Mouse (Mus musculus): ENCODE data around the gene Pls1.

Gene Pls1

DNA sequence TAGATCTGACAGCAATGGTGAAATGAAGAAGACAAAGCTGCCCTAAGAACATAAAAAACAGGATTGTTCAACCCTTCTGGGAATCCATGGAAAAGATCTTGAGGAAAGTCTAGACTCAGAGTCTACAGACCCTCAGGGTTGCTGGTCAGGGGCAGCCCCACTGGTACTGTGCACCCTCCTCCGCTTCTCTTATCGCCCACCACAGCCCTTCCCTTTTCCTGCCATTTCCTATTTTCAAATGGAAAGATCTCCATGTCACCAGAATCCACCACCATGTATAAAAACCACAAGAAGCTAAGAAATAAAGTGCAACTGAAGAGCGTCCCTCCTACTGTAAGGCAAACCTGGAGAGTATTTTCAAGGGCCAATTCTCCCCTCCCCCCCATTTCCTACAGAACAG is 41.3 kb downstream of the Pls1 start:
- DNase-seq (ENCODE audit: low spot score), result no peak

DNA sequence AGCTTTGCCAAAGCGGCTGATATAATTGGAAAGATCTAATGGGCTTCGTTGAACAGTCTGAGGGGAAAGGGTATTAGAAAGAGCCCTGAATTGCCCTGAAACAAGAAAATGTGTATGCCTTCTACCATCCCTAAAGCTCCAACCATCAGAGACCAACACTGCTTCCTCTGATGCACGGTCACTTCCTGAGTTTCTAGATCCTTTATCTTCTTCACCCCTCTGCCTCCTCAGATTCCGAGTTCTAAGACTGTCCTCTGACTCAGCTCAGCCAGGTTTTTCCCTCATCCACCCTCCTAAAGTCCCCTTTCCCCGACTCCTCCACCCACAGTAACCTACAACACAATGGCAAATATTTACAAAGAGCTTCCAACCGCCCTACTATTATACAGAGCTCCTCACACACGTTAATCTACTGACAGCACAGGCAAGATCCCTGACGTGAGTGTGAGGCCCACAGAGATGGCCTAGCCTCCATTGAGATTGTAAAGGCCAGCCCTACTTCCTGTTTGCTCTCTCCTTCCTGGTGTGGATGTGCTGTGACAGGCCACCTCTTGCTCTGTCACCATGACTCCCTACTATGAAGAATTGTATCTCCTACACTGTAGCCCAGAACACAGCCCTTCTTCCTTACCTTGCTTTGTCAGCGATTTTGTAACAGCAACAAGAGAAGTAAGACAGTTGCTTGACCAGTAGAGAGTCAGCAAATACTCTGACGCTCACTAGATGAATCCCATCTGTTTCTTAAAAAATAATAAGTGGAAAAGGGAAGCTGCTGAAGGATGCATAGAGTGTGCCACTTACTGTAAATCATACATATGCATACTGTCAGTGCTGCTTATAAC is 43.3 kb downstream of the Pls1 start:
- no peak for DNase-seq (ENCODE audit: low spot score)

DNA sequence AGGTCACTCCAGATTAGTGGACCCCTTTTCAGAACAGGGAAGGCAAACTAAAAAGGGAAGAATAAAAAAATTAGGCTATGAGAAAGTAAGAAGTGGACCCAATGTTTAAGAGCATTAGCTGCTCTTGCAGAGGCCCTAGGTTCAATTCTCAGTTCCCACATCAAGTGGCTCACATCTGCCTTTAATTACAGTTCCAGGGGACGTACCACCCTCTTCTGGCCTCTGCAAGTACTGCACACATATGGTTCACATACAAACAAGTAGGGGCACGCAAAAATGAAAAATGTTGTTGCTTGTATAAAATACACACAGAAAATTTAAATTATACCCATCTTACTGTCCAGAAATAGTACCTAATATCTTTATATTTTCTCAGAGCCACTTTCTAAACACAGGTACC is 48.8 kb downstream of the Pls1 start:
- DNase-seq (ENCODE audit: low spot score), result no peak

DNA sequence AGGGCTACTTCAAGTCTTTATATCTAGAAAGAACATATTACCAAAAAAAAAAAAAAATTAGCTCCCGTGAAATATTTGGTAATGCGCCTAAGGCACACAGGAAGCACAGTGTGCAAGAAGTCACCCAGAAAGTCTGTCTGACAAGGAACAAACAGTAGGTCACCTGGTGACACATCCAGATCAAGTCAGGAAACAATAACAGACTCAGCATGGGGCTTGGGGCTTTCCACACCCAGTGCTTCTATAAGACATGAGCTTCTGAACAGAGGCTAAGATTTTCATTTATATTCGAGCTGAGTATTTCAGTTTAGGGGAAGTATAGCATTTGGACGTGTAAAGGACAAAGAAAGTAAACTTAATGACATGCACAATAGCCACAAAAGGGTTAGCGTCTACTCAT is 49.3 kb downstream of the Pls1 start:
- DNase-seq (ENCODE audit: low spot score), result no peak

DNA sequence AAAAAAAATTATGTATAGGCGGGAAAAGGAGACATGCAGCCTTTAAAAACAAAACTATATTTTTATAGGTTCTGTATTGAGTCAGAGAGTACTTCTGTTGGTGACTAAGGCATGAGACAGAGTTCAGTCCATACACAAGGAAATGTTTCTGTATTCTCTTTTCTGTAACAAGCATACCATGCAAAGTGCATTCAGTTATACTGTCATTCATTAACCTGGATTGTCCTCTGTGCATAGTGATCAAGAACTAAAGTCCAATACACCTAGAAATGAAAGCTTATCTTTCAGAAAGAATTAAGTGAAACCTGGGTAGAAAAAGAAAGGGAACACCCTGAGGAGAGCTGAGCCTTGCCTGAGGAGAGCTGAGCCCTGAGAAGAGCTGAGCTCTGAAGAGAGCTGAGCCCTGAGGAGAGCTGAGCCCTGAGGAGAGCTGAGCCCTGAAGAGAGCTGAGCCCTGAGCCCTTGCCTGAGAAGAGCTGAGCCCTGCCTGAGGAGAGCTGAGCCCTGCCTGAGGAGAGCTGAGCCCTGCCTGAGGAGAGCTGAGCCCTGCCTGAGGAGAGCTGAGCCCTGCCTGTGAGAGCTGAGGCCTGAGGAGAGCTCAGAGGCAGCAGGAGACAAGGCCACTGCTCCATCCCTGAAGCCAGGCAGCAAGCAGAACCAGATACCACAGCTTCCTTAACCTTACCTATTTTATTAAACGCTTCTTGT is 49.9 kb downstream of the Pls1 start:
- no peak for DNase-seq (ENCODE audit: low spot score)

DNA sequence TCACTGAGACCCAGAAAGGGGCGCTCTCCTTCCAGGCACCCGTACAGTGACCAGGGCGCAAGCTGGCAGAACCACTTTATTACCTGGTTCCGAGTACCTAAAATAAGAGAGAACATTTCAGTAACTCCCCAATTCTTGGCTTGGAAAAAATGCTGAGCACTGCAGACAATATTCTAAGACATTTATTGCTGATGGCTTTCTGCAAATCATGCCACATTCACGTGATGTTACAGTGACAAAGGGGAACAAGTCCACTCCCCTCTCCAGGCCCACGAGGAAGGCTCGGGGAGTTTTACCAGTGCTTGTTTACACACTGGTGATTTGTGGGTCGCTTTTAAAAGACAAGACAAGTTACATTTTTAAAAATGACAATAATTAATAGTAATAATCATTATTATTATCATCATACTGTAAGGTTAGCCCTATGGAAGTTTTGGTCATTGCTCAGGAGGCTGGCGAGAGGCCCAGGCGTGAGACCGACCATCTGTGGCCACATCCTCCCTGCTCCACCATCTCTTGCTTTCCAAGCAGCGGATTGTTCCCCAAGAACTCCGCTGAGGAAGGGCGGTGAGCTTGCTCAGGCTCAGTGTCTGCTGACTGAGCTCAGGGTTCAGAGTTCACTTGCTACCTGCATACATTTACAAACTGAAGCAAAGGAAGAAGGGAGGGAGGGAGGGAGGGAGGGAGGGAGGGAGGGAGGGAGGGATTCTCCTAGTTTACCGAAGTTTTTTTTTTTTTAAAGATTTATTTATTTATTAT is 50.9 kb downstream of the Pls1 start:
- DNase-seq (ENCODE audit: low spot score), result no peak

DNA sequence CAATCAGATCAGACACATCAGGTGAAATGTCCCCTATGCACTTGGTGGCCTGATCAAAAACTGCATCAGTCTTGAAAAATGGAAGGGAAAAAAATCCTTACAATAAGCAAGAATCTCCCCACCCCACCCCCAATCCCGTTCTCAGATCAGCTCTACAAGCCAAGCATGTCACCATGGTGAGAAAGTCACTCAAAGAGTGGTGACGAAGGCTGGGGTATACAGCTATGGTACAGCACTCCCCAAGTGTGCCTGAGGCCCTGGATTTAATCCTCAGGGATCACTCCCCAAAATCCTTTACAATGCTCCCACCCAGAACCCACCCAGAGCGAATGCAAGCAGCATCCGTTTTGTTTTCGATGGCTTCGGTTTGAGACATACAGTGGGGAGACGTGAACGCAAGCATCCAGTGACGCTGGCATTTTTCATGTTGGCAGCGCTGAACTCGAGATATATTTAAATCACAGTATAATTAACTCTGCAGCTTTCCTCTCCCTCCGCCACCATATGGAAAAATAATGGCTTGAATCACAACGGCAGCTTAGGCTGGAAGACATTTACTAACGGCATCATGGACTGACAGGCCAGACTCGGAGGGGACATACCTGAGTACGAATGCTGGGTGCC is 60.1 kb downstream of the Pls1 start:
- no peak for DNase-seq (ENCODE audit: low spot score)

DNA sequence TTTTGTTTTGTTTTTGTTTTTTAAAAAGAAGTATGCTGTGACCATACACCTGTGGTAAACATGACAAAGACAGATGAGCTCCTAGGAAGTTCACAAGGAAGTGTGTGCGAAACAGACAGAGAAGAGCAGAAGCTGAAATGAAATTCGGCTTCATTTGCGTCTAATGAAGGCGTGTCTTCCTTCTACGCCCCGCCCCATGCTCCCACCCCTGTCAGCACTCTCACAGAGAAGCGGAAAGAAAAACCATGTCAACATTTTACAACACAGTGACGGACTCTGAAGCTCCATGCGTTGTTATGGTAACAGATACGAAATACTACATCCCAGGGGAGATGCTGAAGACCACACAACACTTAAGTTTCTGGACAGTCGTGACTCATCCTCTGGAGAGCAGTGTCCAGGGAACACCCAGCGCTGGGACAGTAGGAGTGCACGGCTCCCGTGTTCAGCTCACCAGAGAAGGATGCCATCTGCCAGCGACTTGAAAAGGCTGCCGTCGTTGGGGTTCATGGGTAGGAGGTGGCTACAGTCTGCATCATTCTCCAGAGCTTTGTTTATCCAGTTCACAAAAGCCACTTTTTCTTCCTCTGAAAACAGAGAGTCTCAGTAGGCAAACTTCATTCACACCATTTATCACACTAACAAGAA is 61.3 kb downstream of the Pls1 start:
- no peak for DNase-seq (ENCODE audit: low spot score)

DNA sequence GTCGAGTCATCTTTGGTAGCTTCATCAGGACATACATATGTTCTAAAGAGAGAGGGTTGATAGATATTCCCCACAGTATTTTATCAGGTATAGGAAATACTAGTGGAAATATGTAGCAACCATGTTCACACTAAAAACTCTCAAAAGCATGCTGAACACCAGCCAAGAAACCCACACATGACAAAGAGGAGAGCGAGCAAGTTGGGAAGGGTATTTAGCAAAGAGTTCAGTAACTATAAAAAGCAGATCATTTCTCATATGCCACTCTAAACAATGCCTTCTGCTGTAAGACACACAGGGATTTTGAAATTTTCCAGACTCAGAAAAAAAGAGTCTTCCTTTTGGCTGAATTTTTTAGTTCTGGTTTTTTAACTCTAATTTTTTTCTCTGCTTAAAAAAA is 73.4 kb downstream of the Pls1 start:
- no peak for DNase-seq (ENCODE audit: low spot score)

DNA sequence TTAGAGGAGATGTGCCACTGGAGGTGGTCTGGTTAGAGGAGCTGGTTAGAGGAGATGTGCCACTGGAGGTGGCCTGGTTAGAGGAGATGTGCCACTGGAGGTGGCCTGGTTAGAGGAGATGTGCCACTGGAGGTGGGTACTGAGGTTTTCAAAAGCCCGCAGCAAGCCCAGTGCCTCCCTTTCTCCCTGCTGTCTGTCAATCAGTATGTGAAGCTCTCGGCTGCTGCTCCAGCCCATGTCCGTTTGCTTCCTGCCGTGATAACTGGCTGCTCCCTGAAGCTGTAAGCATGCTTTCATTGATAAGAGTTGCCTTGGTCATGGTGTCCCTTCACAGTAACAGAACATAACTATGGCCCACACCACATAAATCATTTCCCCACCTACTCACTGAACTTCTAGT is 81.9 kb downstream of the Pls1 start:
- DNase-seq (ENCODE audit: low spot score), result no peak

DNA sequence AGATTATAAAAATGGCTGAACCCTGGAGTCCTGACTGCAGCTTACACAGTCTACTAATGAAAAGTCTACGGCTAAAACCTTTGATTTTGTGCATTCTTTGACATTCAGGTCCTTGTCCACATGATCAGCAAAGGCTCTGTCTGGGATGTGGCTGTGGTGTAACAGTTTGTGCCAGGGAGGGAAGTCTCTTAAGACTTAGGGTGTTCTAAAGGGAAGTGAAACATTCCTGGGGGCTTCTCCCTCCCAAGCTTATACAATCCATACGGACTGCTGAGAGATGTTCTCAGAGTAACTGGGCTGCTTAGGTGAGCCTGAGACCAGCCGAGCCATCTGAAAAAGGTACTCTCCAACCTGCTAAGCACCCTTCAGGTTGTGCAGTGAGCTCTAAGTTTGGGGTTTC is 82.9 kb downstream of the Pls1 start:
- DNase-seq (ENCODE audit: low spot score), result no peak

DNA sequence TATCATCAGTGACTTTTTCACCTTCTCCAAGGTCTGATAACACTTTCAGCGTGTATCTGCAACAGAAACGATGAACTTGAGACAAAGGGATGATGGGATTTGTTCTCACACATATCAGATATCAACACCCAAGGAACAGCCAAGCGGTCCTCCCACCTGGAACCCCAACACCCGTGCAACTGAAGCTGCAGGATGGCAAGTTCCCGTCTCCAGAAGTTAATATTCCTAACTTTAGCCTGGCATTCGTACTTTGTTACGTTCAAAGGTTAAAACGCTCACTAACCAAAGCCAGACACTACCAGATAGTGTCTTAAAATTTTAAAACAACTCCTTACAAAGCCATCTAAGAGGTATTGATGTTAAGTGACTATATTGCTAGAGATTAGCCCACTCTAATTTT is 83.7 kb downstream of the Pls1 start:
- DNase-seq (ENCODE audit: low spot score), result no peak

DNA sequence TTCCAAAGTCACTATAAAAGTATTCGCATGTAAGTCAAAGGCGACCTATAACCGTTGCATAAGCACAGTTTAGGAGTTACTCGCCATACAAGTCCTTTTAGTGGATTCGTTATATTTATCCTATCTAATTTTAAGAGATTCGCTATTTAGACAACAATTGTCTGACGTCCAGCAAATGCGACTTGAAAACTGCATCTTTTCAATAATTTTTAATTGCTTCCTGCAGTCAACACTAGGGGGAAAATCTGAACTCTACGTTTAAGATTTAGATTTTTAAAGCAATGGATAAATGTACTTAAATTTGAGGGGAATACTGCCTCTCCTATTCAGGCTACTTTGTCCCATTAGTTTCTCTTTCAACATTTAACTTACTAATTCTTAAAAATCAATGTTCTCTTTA is 94.4 kb downstream of the Pls1 start:
- DNase-seq (ENCODE audit: low spot score), result no peak

DNA sequence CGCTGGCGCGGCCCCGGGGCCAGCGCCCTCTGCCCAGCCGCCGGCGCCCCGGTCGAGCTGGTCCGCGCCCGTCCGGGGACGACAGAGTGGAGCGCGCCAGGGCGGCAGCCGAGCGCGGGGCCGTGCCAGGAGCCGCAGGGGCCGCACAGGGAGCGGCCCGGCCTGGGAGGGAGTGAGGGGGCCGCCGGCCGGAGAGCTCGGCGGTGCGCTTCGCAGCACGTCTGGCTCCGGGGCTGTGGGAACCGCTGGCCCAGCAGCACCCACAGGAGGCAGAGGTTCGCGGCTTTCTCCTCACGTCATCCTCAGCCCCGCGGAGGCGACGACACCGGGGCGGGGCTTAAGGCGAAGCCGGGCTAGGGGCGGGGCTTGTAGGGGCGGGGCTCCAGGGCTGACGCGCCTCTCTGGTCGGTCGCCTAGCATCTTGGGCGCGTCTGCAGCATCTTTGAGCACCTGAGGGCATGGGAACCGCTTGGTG is 95.0 kb downstream of the Pls1 start, which contains the start of gene Trpc1:
Gene Trpc1 (minus strand): TSS at position 339 of the 475 bp plus-strand sequence.
- peak; percentile 53 for DNase-seq (ENCODE audit: low spot score)

DNA sequence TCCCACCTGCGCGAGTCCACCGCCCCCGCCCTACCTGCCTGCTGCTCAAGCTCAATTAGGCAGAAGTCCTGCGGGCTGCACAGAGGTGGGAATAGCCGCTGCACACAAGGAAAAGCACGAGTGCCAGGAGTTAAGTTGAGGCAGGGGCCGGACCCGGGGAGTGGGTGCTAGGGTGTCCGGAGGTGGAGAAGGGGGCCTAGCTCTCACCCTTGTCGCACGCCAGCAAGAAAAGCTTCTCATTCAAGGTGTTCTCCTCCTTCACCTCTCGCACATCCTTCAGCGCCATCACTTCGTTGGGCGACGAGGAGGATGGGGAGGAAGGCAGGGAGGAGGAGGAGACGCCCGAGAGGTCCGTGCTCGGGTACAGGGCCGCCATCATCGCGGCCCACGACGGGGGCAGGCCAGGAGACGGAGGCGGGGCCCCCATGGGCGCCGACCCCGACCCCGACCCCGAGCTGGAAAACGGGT is 95.6 kb downstream of the Pls1 start:
- DNase-seq (ENCODE audit: low spot score), result no peak

DNA sequence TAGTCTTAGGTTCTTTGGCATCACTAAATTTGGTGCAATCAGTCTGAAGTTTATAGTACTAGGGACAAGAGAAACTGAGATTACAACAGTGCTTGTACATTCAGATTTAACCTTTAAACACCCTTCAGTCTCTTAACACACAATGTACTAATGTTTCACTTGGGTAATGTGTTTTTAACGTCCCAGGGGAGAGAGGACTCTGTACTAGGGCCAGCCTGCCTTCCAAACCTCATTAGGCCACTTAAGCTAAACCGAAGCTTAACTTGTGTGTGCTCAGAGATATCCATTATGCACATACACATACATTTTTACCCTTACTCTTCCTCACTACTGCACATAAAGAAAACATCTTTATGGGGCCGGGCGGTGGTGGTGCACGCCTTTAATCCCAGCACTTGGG is 97.8 kb downstream of the Pls1 start:
- DNase-seq (ENCODE audit: low spot score), result no peak

DNA sequence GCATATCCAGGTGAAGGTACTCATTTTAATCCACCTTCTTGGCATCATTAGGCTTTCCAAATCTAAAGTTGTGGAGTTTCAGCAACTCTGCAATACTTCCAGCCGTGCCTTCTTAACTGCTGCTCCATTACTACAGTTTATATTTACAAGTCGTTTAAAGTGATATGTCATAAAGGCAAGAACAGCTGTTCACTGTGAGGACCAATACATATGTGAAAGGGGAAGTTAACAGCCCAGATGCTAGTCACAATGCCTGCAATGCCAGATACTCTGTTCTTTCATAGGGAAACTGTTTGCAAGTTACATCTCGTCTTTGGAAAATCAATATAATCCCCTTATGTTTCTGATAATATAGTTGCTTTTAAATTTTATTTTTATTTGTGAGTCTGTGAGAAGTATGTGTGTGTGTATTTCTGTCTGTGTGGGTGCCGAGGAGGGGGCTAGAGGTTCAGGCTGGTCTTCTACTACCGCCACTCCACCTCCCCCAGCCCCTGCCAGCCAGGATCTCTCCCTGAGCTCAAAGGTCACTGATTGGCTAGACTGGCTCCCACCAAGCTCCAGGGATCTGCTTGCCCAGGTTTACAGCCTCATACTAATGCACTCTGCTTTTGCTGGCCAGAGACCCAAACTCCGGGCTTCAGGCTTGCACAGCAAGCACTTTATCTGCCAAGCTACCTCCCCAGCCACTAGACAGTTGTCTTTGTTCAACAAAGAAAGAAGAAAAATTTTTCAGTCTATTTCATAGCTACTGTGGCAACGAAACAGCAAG is 100.1 kb downstream of the Pls1 start:
- no peak for DNase-seq (ENCODE audit: low spot score)

DNA sequence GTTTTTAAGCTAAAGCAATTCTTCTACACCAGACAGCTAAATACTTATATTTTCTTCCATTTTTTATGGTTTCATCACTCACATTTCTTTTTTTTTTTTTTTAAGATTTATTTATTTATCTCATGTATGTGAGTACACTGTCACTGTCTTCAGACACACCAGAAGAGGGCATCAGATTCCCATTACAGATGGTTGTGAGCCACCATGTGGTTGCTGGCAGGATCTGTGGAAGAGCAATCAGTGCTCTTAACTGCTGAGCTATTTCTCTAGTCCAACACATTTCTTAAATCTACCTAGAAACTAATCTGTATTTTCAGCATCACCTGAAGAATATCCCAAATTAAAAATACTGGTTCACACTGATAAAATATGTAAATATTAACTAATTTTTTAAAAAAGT is 108.9 kb downstream of the Pls1 start:
- DNase-seq (ENCODE audit: low spot score), result no peak

DNA sequence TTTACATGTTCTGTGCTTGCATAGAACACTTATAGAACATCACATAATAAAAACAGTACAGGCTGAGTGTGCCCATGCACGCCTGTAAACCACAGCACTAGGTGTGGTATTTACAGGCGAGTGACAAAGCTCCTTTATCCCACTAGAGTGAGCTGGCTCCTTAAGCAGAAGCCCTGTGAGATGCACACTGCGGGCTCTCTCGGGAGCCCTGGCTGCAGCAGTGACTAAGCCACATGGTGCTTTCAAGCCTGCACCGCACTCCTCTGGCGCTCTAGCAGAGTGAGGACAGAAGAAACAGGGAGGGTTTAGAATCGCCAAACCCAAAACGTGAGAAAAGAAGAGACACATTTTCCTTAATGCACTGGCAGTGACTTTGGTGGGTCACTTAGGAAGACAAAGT is 132.5 kb downstream of the Pls1 start:
- no peak for DNase-seq (ENCODE audit: low spot score)

DNA sequence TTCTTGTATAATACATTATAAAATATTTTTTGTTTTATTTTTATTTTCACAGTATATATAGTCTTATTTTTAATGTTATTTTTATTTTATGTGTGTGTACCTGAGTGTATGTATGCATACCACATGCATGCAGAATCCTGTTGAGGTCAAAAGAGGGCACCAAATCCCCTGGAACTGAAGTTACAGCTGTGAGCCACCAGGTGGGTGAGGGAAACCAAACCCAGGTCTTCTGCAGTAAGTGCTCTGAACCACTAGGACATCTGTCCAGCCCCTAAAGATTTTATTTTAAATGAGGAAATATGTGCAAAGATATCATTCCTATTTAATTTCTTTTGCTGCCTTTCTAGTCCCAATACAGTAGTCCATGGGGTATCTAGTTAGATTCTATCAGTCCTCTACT is 136.2 kb downstream of the Pls1 start:
- no peak for DNase-seq (ENCODE audit: low spot score)

DNA sequence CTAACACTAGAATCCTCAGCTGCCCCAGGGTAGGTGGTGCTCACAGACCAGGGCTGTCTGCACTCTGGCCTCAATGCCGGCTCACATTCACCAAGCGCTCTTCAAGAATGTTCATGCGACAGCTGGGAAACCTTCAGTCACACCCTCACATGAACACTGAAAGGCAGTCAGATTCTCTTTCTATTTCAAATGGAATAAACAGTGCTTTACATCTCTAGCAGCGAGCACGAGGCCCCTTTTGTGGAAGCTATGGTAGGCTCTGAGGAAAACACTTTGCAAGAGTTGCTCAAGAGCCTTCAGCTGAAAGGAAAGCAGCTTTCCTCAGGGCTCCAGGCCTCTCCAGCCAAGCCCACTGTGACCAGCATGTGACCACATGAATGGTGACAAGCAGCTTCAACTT is 139.7 kb downstream of the Pls1 start:
- DNase-seq (ENCODE audit: low spot score), result no peak

Data from ovary, postnatal 10 days (tissue).